Mouse (Mus musculus) left cerebral cortex, adult 2 months (tissue): ENCODE measurements at regions not wholly inside any gene's neighbourhood (a gene's known extent, or its start where the extent isn't known, plus 50 kb on each side); places are given as distances from the start of the nearest gene placed in this dataset.
A peak's percentile ranks its signal among the peaks of the same experiment; 100 is the strongest.

ENCODE experiments used
- DNase-seq, 2 experiments: peaks; one replicate each; pipeline ENCODE4 v3.0.0; 2021 to 2022; ENCODE audit warnings: low spot score in 2 of 2, mixed read lengths in 1 of 2; ENCODE audit errors: extremely low spot score in 1 of 2
- H3K27ac ChIP-seq: fragments of 200-600 bp; 2 replicates; pipeline ENCODE4 v1.8.1; 2022
- H3K4me3 ChIP-seq: fragments of 200-600 bp; 2 replicates; pipeline ENCODE4 v1.8.1; 2022
- CTCF ChIP-seq: fragments of 200-600 bp; IDR thresholded peaks from 2 replicates; pipeline ENCODE4 v1.8.1; 2022; ENCODE audit warnings: antibody characterized with exemption, mild to moderate bottlenecking, moderate library complexity
- intact Hi-C: fragments of 180-260 bp; cut with DNase I; formaldehyde crosslinking; loops from one replicate; pipeline ENCODE4 v1.15.1; 2025

GRCm38 (mm10) chr1:41386435-41386834, 581.0 kb downstream of the Tmem182 start:
- intact Hi-C loops: no loop called here
- Histone ChIP-seq H3K4me3 (no peak overlapping the region), H3K27ac (no peak overlapping the region)
- DNase-seq: no peak
- peak; percentile 30 for TF ChIP-seq CTCF

DNA sequence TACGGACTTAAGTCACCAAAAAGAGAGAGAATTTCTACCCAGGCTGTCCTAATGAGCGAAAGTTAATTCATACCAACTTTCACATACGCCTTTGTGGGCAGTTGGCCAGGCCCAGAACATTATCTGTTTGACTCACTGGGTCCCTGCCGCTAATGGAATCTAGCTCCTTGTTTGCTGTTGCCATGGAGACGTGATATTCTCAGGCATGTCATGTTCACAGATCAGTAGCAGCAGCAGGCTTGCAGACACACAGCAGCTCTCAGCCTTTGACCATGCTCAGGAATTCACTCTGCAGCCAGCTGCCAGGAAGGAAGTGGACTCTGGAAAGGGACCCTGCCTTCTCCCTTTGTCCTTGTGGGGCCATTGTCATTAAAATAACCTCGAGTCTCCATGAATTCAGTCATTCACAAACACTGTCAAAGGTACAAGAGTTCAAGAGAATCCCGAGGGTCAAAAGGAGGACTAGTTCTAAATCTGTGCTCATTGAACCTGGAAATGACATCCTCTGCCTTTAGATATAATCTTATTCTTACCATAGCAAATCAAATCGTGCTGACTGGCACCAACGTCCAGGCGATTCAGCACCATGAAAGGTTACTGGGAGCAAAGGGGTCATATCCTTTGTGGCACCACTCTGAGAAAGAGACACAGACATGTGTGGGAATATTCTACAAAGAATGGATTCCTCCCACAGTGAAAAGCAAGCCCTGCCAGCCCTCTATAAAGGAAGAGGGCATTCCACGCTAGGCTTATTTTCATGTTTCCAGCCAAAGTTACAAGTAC, 584.9 kb downstream of the Tmem182 start:
- no peak overlapping the region for H3K4me3 ChIP-seq
- intact Hi-C loops: no loop called here
- no peak for TF ChIP-seq CTCF
- no peak overlapping the region for H3K27ac ChIP-seq
- DNase-seq: peak; percentile 16 to 36

DNA sequence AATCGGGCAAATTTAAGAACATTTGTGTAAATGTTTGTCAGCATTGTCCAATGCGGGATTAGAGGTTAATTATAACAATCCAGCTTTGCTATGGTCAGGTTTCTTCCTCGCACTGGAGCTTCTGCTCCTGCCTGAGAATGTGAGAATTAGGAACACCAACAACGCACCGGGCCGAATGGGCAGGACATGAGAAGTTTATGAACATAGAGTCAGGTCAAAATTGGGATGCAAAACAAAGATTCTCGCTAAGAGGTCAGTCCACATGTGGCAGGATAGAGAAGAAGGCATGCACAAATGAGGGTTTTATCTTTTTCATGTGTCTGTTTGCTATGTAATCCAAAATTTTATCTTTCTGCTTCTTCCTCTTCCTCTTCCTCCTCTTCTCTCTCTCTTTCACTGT, 585.7 kb downstream of the Tmem182 start:
- no peak for TF ChIP-seq CTCF
- intact Hi-C loops: no loop called here
- no peak overlapping the region for H3K4me3 ChIP-seq
- DNase-seq: no peak
- H3K27ac ChIP-seq: no peak overlapping the region

DNA sequence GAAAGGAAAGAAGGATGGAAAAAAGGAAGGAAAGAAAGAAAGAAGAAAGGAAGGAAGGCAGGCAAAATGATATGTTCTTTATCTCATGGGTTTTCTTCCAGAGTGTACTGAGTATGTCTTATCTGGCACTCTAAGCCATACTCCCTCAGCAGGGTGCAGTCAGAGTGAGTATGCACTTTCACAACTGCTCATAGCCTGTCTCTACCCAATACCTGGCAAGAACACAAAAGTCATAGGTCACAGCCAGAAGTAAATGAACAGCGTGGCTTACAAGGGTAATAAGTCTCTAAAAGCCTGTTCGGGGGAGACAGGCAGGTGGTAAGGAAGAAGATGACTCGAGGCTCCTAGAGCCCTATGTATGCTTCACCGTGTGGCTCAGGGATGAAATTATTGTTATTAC, 587.9 kb downstream of the Tmem182 start:
- no peak for TF ChIP-seq CTCF
- no peak for DNase-seq
- no peak overlapping the region for H3K4me3 ChIP-seq
- no peak overlapping the region for H3K27ac ChIP-seq
- intact Hi-C loops: no loop called here

- TF ChIP-seq CTCF: no peak
- Histone ChIP-seq H3K27ac (no peak overlapping the region), H3K4me3 (no peak overlapping the region)
- DNase-seq: no peak
- intact Hi-C loops: no loop called here
Measured at GRCm38 (mm10) chr1:41395081-41395480, 589.7 kb downstream of the Tmem182 start.

DNA sequence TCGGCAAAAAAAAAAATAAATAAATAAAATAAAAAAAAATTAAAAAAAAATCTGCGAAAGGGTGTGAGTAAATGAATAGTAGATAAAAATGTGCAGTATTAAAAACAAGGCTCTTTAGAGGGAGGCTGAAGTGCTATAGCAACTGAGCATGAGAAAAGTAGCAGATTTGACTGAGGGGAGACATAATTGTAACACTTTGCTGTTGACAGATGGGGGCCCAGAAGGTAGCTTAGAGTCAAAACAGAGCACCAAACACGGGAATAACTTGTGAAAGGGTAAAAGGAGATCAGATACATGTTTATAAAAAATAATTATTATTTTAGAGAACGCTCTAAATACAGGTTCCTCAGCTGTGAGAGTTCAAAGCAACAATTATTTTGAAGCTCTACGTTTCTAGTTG, 605.1 kb downstream of the Tmem182 start:
- H3K27ac ChIP-seq: no peak overlapping the region
- no peak for TF ChIP-seq CTCF
- DNase-seq: no peak
- intact Hi-C loops: no loop called here
- no peak overlapping the region for H3K4me3 ChIP-seq

DNA sequence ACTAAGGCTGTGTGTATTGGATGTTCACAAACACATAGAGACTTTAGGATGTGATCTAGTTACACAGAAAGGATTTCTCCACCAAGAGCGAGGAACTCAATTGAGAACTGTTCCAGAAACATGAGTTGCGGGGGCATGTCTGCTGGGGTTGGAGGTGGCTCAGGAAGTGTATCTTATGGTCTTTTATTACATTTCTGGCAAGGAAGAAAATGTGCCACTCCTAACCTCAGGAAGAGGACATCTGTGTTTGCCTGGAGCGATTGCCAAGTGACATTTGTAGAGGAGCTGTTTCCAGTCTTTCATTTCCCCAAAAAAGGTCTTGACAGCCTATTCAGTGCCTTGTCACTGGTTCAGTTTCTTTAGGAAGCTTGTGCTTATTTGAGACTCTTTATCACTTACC, 606.2 kb downstream of the Tmem182 start:
- Histone ChIP-seq H3K27ac (no peak overlapping the region), H3K4me3 (no peak overlapping the region)
- intact Hi-C loops: no loop called here
- TF ChIP-seq CTCF: no peak
- DNase-seq: no peak

DNA sequence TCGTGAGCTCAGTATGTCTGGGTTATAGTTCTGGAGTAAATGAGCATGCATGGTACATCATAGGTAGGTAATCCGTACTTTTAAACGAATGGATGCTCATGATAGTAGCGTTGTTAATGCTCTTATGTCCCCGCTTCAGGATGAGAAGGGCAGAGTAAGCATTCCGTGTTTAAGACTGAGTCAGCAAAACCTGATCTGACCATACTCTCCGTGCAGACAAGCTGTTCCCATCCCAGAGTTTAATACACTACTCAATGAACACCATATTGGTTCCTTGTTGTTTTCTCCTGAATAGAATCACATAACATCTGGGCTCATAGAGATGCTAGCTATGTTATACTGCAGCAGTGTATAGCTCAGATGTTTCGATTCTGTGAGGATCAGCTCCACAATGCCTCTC, 606.7 kb downstream of the Tmem182 start:
- Histone ChIP-seq H3K4me3 (no peak overlapping the region), H3K27ac (no peak overlapping the region)
- DNase-seq: no peak
- no peak for TF ChIP-seq CTCF
- intact Hi-C loops: no loop called here

GRCm38 (mm10) chr1:41420489-41421327, 615.3 kb downstream of the Tmem182 start:
- intact Hi-C loops: no loop called here
- no peak overlapping the region for H3K4me3 ChIP-seq
- TF ChIP-seq CTCF: no peak

GRCm38 (mm10) chr1:41427853-41428252, 622.5 kb downstream of the Tmem182 start:
- intact Hi-C loops: no loop called here
- no peak for DNase-seq

More at GRCm38 (mm10) chr1:41420489-41421327, 615.3 kb downstream of the Tmem182 start:
- DNase-seq: no peak
- no peak overlapping the region for H3K27ac ChIP-seq

GRCm38 (mm10) chr1:41431127-41431690, 625.8 kb downstream of the Tmem182 start:
- no peak for DNase-seq
- Histone ChIP-seq H3K4me3 (no peak overlapping the region), H3K27ac (no peak overlapping the region)
- TF ChIP-seq CTCF: no peak
- intact Hi-C loops: no loop called here

More at GRCm38 (mm10) chr1:41427853-41428252, 622.5 kb downstream of the Tmem182 start:
- no peak for TF ChIP-seq CTCF
- Histone ChIP-seq H3K4me3 (no peak overlapping the region), H3K27ac (no peak overlapping the region)

- no peak for DNase-seq
- Histone ChIP-seq H3K27ac (no peak overlapping the region), H3K4me3 (no peak overlapping the region)
- no peak for TF ChIP-seq CTCF
- intact Hi-C loops: no loop called here
Measured at GRCm38 (mm10) chr1:41435379-41435778, 630.0 kb downstream of the Tmem182 start.
